Mouse (Mus musculus) CH12.LX (cell line): ENCODE measurements around the gene Cep41.

Experiments
- CHD2 ChIP-seq: IDR thresholded peaks from 2 replicates; pipeline ENCODE4 v1.6.1; 2011; ENCODE audit warnings: low read length, improper control_type of control experiment
- CTCF ChIP-seq, 2 experiments: IDR thresholded peaks in 1 of 2; conservative IDR thresholded peaks in 1 of 2; 2 replicates each; pipeline ENCODE4 v1.5.1; 2011 to 2012; ENCODE audit warnings: low read depth in 2 of 2, low read length in 2 of 2, improper control_type of control experiment in 1 of 2, inconsistent platforms in 1 of 2, mild to moderate bottlenecking in 1 of 2, moderate library complexity in 1 of 2
- EP300 ChIP-seq: IDR thresholded peaks from 2 replicates; pipeline ENCODE4 v1.6.1; 2011; ENCODE audit warnings: low read length, improper control_type of control experiment
- JUND ChIP-seq: conservative IDR thresholded peaks from 2 replicates; pipeline ENCODE4 v1.6.1; 2011; ENCODE audit warnings: low read depth, low read length, improper control_type of control experiment
- KAT2A ChIP-seq: IDR thresholded peaks from 2 replicates; pipeline ENCODE4 v1.6.1; 2012; ENCODE audit warnings: low read length, improper control_type of control experiment, inconsistent platforms; ENCODE audit not compliant: insufficient replicate concordance
- MAX ChIP-seq: IDR thresholded peaks from 2 replicates; pipeline ENCODE4 v1.6.1; 2011; ENCODE audit warnings: low read length, improper control_type of control experiment
- NELFE ChIP-seq: IDR thresholded peaks from 2 replicates; pipeline ENCODE4 v1.6.1; 2011; ENCODE audit warnings: low read depth, low read length, improper control_type of control experiment
- POLR2A ChIP-seq: IDR thresholded peaks from 2 replicates; pipeline ENCODE4 v1.6.1; 2011; ENCODE audit warnings: low read depth, mild to moderate bottlenecking, improper control_type of control experiment, low read length
- RAD21 ChIP-seq: IDR thresholded peaks from 2 replicates; pipeline ENCODE4 v1.6.1; 2011; ENCODE audit warnings: low read depth, mild to moderate bottlenecking, low read length, improper control_type of control experiment, moderate library complexity
- RCOR1 ChIP-seq: conservative IDR thresholded peaks from 2 replicates; pipeline ENCODE4 v1.6.1; 2012; ENCODE audit warnings: low read depth, mild to moderate bottlenecking, inconsistent platforms, low read length, improper control_type of control experiment
- SIN3A ChIP-seq: IDR thresholded peaks from 2 replicates; pipeline ENCODE4 v1.6.1; 2012; ENCODE audit warnings: low read length, improper control_type of control experiment, inconsistent platforms
- ZC3H11A ChIP-seq: IDR thresholded peaks from 2 replicates; pipeline ENCODE4 v1.6.1; 2012; ENCODE audit warnings: low read depth, mild to moderate bottlenecking, inconsistent platforms, low read length, improper control_type of control experiment
- ZNF384 ChIP-seq: IDR thresholded peaks from 2 replicates; pipeline ENCODE4 v1.6.1; 2012; ENCODE audit warnings: low read depth, low read length, improper control_type of control experiment, inconsistent platforms

DNA sequence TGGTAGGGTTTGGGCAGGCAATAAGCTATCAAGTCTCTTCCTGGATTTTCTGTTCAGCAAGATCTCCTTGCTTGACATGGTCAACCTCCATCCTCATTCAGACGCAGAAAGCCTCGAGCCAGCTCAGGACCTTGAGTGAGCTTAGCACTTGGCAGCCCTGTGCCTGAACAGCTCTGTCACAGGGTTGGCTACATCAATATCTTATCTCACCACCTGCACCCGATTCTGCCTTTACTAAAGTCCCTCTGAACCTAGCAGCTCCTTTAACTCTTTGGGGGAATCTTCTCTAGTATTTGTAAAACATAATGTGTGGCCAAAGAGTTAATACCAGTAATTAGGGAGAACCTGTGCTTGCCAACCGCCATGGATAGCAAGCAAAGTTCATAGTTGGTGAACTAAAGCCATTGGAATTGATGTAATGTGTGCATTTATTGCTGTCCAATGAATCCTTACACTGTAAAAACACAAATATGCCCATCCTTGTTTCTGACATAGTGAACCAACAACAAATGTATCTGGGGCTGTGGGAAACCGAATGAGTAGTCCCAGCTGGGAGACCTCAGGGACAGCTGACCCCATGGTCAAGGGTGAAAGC is 54.8 kb downstream of the Cep41 start, which contains the start of gene Cpa1:
- TF ChIP-seq POLR2A (no peak), KAT2A (no peak), SIN3A (no peak), RCOR1 (no peak), JUND (no peak), RAD21 (no peak), MAX (no peak), CTCF (conservative IDR thresholded peaks at IDR 0.05 in 1 of 2, IDR thresholded peaks at IDR 0.05 in 1 of 2; ENCODE audit: low read depth in 2 of 2, low read length in 2 of 2) (no peak), ZC3H11A (no peak), CHD2 (no peak), NELFE (no peak), ZNF384 (no peak), EP300 (no peak)
